Mouse (Mus musculus): ENCODE results near the gene Ptprn2. TPM values are rescaled to one million over a fixed set of nuclear protein-coding genes. Genes with fewer than 3 reads are reported as not detected.

Gene Ptprn2
- polyA plus RNA-seq, 1 experiment from 2014 or later: 24.7 TPM

GRCm38 (mm10) chr12:117169670-117170069, 684.1 kb downstream of the Ptprn2 start:
- H3K4me2 ChIP-seq (ENCODE audit: low read depth, low read length): no peak overlapping the region
- WGBS: 52% methylated on average over 5 of the region's 5 CpGs
- ATAC-seq (ENCODE audit: low read depth): no peak
- peaks cover 25% of the 10 kb centered on the region for H3K4me1 ChIP-seq (ENCODE audit: control insufficient read depth, insufficient read depth, low read length)
- H3K27me3 ChIP-seq (ENCODE audit: control insufficient read depth, insufficient read depth, low read length): no peaks in the 10 kb centered on the region
- no peak overlapping the region for H3K4me3 ChIP-seq (ENCODE audit: low read depth, low read length)
- no peaks in the 10 kb centered on the region for H3K9me3 ChIP-seq (ENCODE audit: control insufficient read depth, low read length)
- H3K27ac ChIP-seq (ENCODE audit: low read depth, low read length): no peak overlapping the region
- H3K36me3 ChIP-seq (ENCODE audit: control insufficient read depth, insufficient read depth, low read length): no peaks in the 10 kb centered on the region
- no peak overlapping the region for H3K9ac ChIP-seq (replicated peaks; ENCODE audit: low read depth, low read length)

- WGBS: 24% methylated on average over 2 of the region's 2 CpGs
- H3K36me3 ChIP-seq (ENCODE audit: control insufficient read depth, insufficient read depth, low read length): no peaks in the 10 kb centered on the region
- H3K4me2 ChIP-seq (ENCODE audit: low read depth, low read length): no peak overlapping the region
- no peaks in the 10 kb centered on the region for H3K27me3 ChIP-seq (ENCODE audit: control insufficient read depth, insufficient read depth, low read length)
- H3K4me3 ChIP-seq (ENCODE audit: low read depth, low read length): no peak overlapping the region
- H3K27ac ChIP-seq (ENCODE audit: low read depth, low read length): no peak overlapping the region
- ATAC-seq (ENCODE audit: low read depth): peak; percentile 44
- H3K9me3 ChIP-seq (ENCODE audit: control insufficient read depth, low read length): no peaks in the 10 kb centered on the region
- H3K9ac ChIP-seq (replicated peaks; ENCODE audit: low read depth, low read length): no peak overlapping the region
- peaks cover 32% of the 10 kb centered on the region for H3K4me1 ChIP-seq (ENCODE audit: control insufficient read depth, insufficient read depth, low read length)
These were observed 687.0 kb downstream of the Ptprn2 start for GRCm38 (mm10) chr12:117172529-117172884.

- H3K4me2 ChIP-seq (ENCODE audit: low read depth, low read length): no peak overlapping the region
- no peaks in the 10 kb centered on the region for H3K9me3 ChIP-seq (ENCODE audit: control insufficient read depth, low read length)
- no peak overlapping the region for H3K9ac ChIP-seq (replicated peaks; ENCODE audit: low read depth, low read length)
- no peaks in the 10 kb centered on the region for H3K27me3 ChIP-seq (ENCODE audit: control insufficient read depth, insufficient read depth, low read length)
- peaks cover 32% of the 10 kb centered on the region for H3K4me1 ChIP-seq (ENCODE audit: control insufficient read depth, insufficient read depth, low read length)
- H3K27ac ChIP-seq (ENCODE audit: low read depth, low read length): peak overlapping the region; percentile 36; the same call in 1 of the 2 replicates
- H3K36me3 ChIP-seq (ENCODE audit: control insufficient read depth, insufficient read depth, low read length): no peaks in the 10 kb centered on the region
- 5% methylated on average over 11 of the region's 11 CpGs for WGBS
- peak; percentile 70 for ATAC-seq (ENCODE audit: low read depth)
- no peak overlapping the region for H3K4me3 ChIP-seq (ENCODE audit: low read depth, low read length)
These were observed 687.5 kb downstream of the Ptprn2 start for GRCm38 (mm10) chr12:117172885-117173529.

- no peak for ATAC-seq (ENCODE audit: low read depth)
- no peaks in the 10 kb centered on the region for H3K9me3 ChIP-seq (ENCODE audit: control insufficient read depth, low read length)
- WGBS: 30% methylated on average over 3 of the region's 3 CpGs
- peaks cover 32% of the 10 kb centered on the region for H3K4me1 ChIP-seq (ENCODE audit: control insufficient read depth, insufficient read depth, low read length)
- no peak overlapping the region for H3K27ac ChIP-seq (ENCODE audit: low read depth, low read length)
- H3K27me3 ChIP-seq (ENCODE audit: control insufficient read depth, insufficient read depth, low read length): no peaks in the 10 kb centered on the region
- no peaks in the 10 kb centered on the region for H3K36me3 ChIP-seq (ENCODE audit: control insufficient read depth, insufficient read depth, low read length)
- H3K9ac ChIP-seq (replicated peaks; ENCODE audit: low read depth, low read length): no peak overlapping the region
- no peak overlapping the region for H3K4me3 ChIP-seq (ENCODE audit: low read depth, low read length)
- no peak overlapping the region for H3K4me2 ChIP-seq (ENCODE audit: low read depth, low read length)
These were observed 688.7 kb downstream of the Ptprn2 start for GRCm38 (mm10) chr12:117174189-117174588.

GRCm38 (mm10) chr12:117175072-117175681, 689.7 kb downstream of the Ptprn2 start:
- H3K27me3 ChIP-seq (ENCODE audit: control insufficient read depth, insufficient read depth, low read length): no peaks in the 10 kb centered on the region
- no peak for ATAC-seq (ENCODE audit: low read depth)
- H3K36me3 ChIP-seq (ENCODE audit: control insufficient read depth, insufficient read depth, low read length): no peaks in the 10 kb centered on the region
- H3K27ac ChIP-seq (ENCODE audit: low read depth, low read length): no peak overlapping the region
- 64% methylated on average over 15 of the region's 15 CpGs for WGBS
- no peak overlapping the region for H3K4me2 ChIP-seq (ENCODE audit: low read depth, low read length)
- no peaks in the 10 kb centered on the region for H3K9me3 ChIP-seq (ENCODE audit: control insufficient read depth, low read length)
- no peak overlapping the region for H3K9ac ChIP-seq (replicated peaks; ENCODE audit: low read depth, low read length)
- H3K4me3 ChIP-seq (ENCODE audit: low read depth, low read length): no peak overlapping the region
- H3K4me1 ChIP-seq (ENCODE audit: control insufficient read depth, insufficient read depth, low read length): peaks cover 32% of the 10 kb centered on the region

GRCm38 (mm10) chr12:117176259-117176823, 690.8 kb downstream of the Ptprn2 start:
- no peaks in the 10 kb centered on the region for H3K27me3 ChIP-seq (ENCODE audit: control insufficient read depth, insufficient read depth, low read length)
- H3K27ac ChIP-seq (ENCODE audit: low read depth, low read length): peak overlapping the region; percentile 55
- no peaks in the 10 kb centered on the region for H3K36me3 ChIP-seq (ENCODE audit: control insufficient read depth, insufficient read depth, low read length)
- no peak overlapping the region for H3K9ac ChIP-seq (replicated peaks; ENCODE audit: low read depth, low read length)
- no peaks in the 10 kb centered on the region for H3K9me3 ChIP-seq (ENCODE audit: control insufficient read depth, low read length)
- ATAC-seq (ENCODE audit: low read depth): no peak
- H3K4me2 ChIP-seq (ENCODE audit: low read depth, low read length): no peak overlapping the region
- peaks cover 32% of the 10 kb centered on the region for H3K4me1 ChIP-seq (ENCODE audit: control insufficient read depth, insufficient read depth, low read length)
- 22% methylated on average over 13 of the region's 13 CpGs for WGBS
- no peak overlapping the region for H3K4me3 ChIP-seq (ENCODE audit: low read depth, low read length)

- H3K4me2 ChIP-seq (ENCODE audit: low read depth, low read length): no peak overlapping the region
- H3K9me3 ChIP-seq (ENCODE audit: control insufficient read depth, low read length): no peaks in the 10 kb centered on the region
- no peak overlapping the region for H3K9ac ChIP-seq (replicated peaks; ENCODE audit: low read depth, low read length)
- H3K4me1 ChIP-seq (ENCODE audit: control insufficient read depth, insufficient read depth, low read length): no peaks in the 10 kb centered on the region
- no peak overlapping the region for H3K4me3 ChIP-seq (ENCODE audit: low read depth, low read length)
- 85% methylated on average over 3 of the region's 3 CpGs for WGBS
- H3K27ac ChIP-seq (ENCODE audit: low read depth, low read length): no peak overlapping the region
- no peaks in the 10 kb centered on the region for H3K27me3 ChIP-seq (ENCODE audit: control insufficient read depth, insufficient read depth, low read length)
- ATAC-seq (ENCODE audit: low read depth): no peak
- no peaks in the 10 kb centered on the region for H3K36me3 ChIP-seq (ENCODE audit: control insufficient read depth, insufficient read depth, low read length)
These were observed 701.6 kb downstream of the Ptprn2 start for GRCm38 (mm10) chr12:117187167-117187566.

GRCm38 (mm10) chr12:117192001-117192400, 706.5 kb downstream of the Ptprn2 start:
- peaks cover 15% of the 10 kb centered on the region for H3K4me1 ChIP-seq (ENCODE audit: control insufficient read depth, insufficient read depth, low read length)
- H3K27ac ChIP-seq (ENCODE audit: low read depth, low read length): no peak overlapping the region
- WGBS: 85% methylated on average over 4 of the region's 4 CpGs
- H3K4me2 ChIP-seq (ENCODE audit: low read depth, low read length): no peak overlapping the region
- no peaks in the 10 kb centered on the region for H3K36me3 ChIP-seq (ENCODE audit: control insufficient read depth, insufficient read depth, low read length)
- H3K9me3 ChIP-seq (ENCODE audit: control insufficient read depth, low read length): no peaks in the 10 kb centered on the region
- H3K27me3 ChIP-seq (ENCODE audit: control insufficient read depth, insufficient read depth, low read length): no peaks in the 10 kb centered on the region
- no peak overlapping the region for H3K4me3 ChIP-seq (ENCODE audit: low read depth, low read length)
- H3K9ac ChIP-seq (replicated peaks; ENCODE audit: low read depth, low read length): no peak overlapping the region
- ATAC-seq (ENCODE audit: low read depth): no peak

GRCm38 (mm10) chr12:117196721-117197425, 711.4 kb downstream of the Ptprn2 start:
- H3K9me3 ChIP-seq (ENCODE audit: control insufficient read depth, low read length): no peaks in the 10 kb centered on the region
- 2% methylated on average over 12 of the region's 12 CpGs for WGBS
- H3K9ac ChIP-seq (replicated peaks; ENCODE audit: low read depth, low read length): peak overlapping the region; percentile 29; the same call in 1 of the 2 replicates
- peaks cover 46% of the 10 kb centered on the region for H3K4me1 ChIP-seq (ENCODE audit: control insufficient read depth, insufficient read depth, low read length)
- peak overlapping the region; percentile 26; the same call in 1 of the 2 replicates for H3K4me2 ChIP-seq (ENCODE audit: low read depth, low read length)
- no peaks in the 10 kb centered on the region for H3K36me3 ChIP-seq (ENCODE audit: control insufficient read depth, insufficient read depth, low read length)
- 0 out of 2 replicates have a peak overlapping the region, but pooled peaks have one; percentile 4 for H3K4me3 ChIP-seq (ENCODE audit: low read depth, low read length)
- no peaks in the 10 kb centered on the region for H3K27me3 ChIP-seq (ENCODE audit: control insufficient read depth, insufficient read depth, low read length)
- ATAC-seq (ENCODE audit: low read depth): peak; percentile 90; the same call in 1 of the 2 replicates
- peak overlapping the region; percentile 75 for H3K27ac ChIP-seq (ENCODE audit: low read depth, low read length)

Measured in neural tube, embryonic 14.5 days (tissue).